8 mouse cellular contexts compared by ENCODE assay signal in genomic region chr8:117470342-117470781, GRCm38 (mm10). TPM values are rescaled to one million over a fixed set of nuclear protein-coding genes. Genes with fewer than 3 reads are reported as not detected.
A peak's percentile ranks its signal among the peaks of the same experiment; 100 is the strongest.
DNase-seq lines count a peak whose midpoint lies in the region; ATAC-seq lines count a peak whose summit lies in the region.

No protein-coding gene starts in this region.

- ATAC-seq in hindbrain, embryonic 15.5 days (ENCODE audit: low FRiP score, low read depth): peak; percentile 92

- peak; percentile 75 for DNase-seq in R1 (ENCODE audit: low read depth, low spot score)
- DNase-seq in cerebellum, postnatal 14 days: peak; percentile 84
- DNase-seq in frontal cortex, postnatal 25 days (ENCODE audit: low spot score in 2 of 2): peak; percentile 61 to 77
- peak; percentile 78 to 86 for DNase-seq in layer of hippocampus, postnatal 14 days (ENCODE audit: low spot score in 2 of 2)
- peak; percentile 85 for DNase-seq in lung, postnatal 10 days
- DNase-seq in ovary, postnatal 14 days (ENCODE audit: low spot score): peak; percentile 46
- DNase-seq in yolk sac, embryonic 10.5 days (ENCODE audit: low spot score): peak; percentile 70

- no peaks in the 10 kb centered on the region for H3K27me3 ChIP-seq in hindbrain, embryonic 15.5 days

- H3K4me1 ChIP-seq in hindbrain, embryonic 15.5 days (replicated peaks): peaks cover 16% of the 10 kb centered on the region

- H3K4me3 ChIP-seq in hindbrain, embryonic 15.5 days: peak overlapping the region; percentile 29

- H3K27ac ChIP-seq in hindbrain, embryonic 15.5 days (replicated peaks): peak overlapping the region; percentile 92

- under 1% methylated on average over 9 of the region's 14 CpGs for WGBS in hindbrain, embryonic 15.5 days

- peak overlapping the region; percentile 24; the same call in 1 of the 2 replicates for H3K9ac ChIP-seq in hindbrain, embryonic 15.5 days

- H3K4me2 ChIP-seq in hindbrain, embryonic 15.5 days: peak overlapping the region; percentile 57

- no peaks in the 10 kb centered on the region for H3K9me3 ChIP-seq in hindbrain, embryonic 15.5 days

- H3K36me3 ChIP-seq in hindbrain, embryonic 15.5 days: no peaks in the 10 kb centered on the region

RNA-seq across cellular contexts. Expression of gene Plcg2, which starts 27.7 kb away (rescaled TPM):
- 1.4 and 1.6 TPM in 2 replicates for polyA plus RNA-seq in hindbrain, embryonic 15.5 days (2015; fragmentation: Nextera tagmentation; extraction: Ambion mirVana)
- 1 to 10 TPM; 3.2 to 3.9 TPM for total RNA-seq in layer of hippocampus, postnatal 14 days (2021)

Comparison
In these comparisons a context has a peak if more than half of its experiments do, and no peak if none do; other contexts are left out.
1. Peak in every context shown above with its lines: DNase-seq, ATAC-seq, H3K4me3 ChIP-seq and H3K27ac ChIP-seq.